Mouse (Mus musculus): ENCODE measurements at regions not wholly inside any gene's neighbourhood (a gene's known extent, or its start where the extent isn't known, plus 50 kb on each side); places are given as distances from the start of the nearest gene placed in this dataset.

DNA sequence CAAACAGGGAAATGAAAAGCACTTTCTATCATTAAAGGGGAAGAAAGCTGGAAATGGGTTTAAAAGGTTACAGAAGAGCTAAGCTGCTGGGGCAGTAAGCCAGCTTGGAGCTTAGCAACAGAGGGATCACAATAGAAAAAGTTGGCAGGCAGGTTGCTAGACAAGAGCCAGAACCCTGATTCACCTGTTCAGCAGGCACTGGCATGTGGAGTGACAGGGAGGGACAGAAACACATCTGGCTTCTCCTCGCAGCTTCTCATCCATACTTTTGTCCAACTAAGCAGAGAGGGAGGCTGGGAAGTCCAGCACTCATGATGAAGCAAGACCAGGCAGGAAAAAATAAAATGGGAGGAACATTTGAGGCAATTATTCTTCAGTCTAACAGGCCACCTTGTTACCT is 81.3 kb upstream of the Thrb start:
- H3K4me2 ChIP-seq (ENCODE audit: low read depth, severe bottlenecking) = no peak overlapping the region
- H3K36me3 ChIP-seq (ENCODE audit: control insufficient read depth, insufficient read depth, low read length) = no peaks in the 10 kb centered on the region
- H3K4me1 ChIP-seq (ENCODE audit: control insufficient read depth, insufficient read depth, low read length) = no peaks in the 10 kb centered on the region
- no peaks in the 10 kb centered on the region for H3K9me3 ChIP-seq (ENCODE audit: control insufficient read depth, low read length)
- no peak overlapping the region for H3K27ac ChIP-seq (replicated peaks; ENCODE audit: low read depth, low read length)
- no peaks in the 10 kb centered on the region for H3K27me3 ChIP-seq (ENCODE audit: control insufficient read depth, insufficient read depth, low read length)
- no peak overlapping the region for H3K9ac ChIP-seq (ENCODE audit: low read length)
- ATAC-seq (ENCODE audit: insufficient number of reproducible peaks, low FRiP score, low TSS enrichment, low read depth) (no peak), DNase-seq (ENCODE audit: low spot score) (no peak)
- 81% methylated on average over 1 of the region's 1 CpGs for WGBS
- no peak overlapping the region for H3K4me3 ChIP-seq (ENCODE audit: low read depth, low read length)

DNA sequence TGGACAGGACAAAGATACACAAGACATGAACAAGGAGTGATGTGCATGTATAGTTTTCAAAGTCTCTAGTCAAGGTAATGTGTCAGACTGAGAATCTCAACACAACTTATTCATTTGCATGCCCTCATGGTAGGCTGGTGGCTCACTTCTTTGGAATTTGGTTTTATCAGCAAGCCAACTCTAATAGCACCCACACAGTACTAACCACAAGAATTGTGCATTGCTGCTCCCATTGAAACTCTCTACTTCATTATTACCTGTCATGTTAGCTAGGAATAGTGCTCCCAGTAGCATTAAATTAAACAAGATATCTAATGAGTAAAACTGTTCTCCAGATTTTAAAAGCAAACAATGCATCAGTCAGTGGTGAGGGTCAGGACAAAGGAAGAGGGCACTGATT is 70.5 kb upstream of the Thrb start:
- H3K4me2 ChIP-seq (ENCODE audit: low read depth, severe bottlenecking) = no peak overlapping the region
- no peaks in the 10 kb centered on the region for H3K27me3 ChIP-seq (ENCODE audit: control insufficient read depth, insufficient read depth, low read length)
- DNase-seq (ENCODE audit: low spot score) (no peak), ATAC-seq (ENCODE audit: insufficient number of reproducible peaks, low FRiP score, low TSS enrichment, low read depth) (no peak)
- H3K9ac ChIP-seq (ENCODE audit: low read length) = no peak overlapping the region
- no peaks in the 10 kb centered on the region for H3K36me3 ChIP-seq (ENCODE audit: control insufficient read depth, insufficient read depth, low read length)
- no peaks in the 10 kb centered on the region for H3K4me1 ChIP-seq (ENCODE audit: control insufficient read depth, insufficient read depth, low read length)
- H3K27ac ChIP-seq (replicated peaks; ENCODE audit: low read depth, low read length) = no peak overlapping the region
- no peaks in the 10 kb centered on the region for H3K9me3 ChIP-seq (ENCODE audit: control insufficient read depth, low read length)
- no peak overlapping the region for H3K4me3 ChIP-seq (ENCODE audit: low read depth, low read length)

DNA sequence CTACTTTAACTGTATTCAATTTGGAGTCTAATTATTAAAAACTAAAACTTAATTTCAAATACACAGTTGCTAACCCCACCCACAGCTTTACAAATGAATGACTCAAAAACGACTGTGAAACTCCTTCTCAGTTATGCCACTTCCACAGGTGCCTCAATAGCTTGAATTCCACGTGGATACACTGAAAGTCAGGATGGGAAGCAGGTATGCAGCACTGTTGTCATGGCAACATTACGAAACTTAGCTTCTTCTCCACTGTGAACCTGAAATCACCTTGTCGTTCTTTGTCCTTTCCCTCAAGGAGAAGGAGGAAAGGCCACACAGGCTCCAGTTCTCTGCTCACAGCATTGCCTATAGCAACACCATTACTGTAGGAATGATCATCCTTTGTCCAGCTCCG is 60.5 kb upstream of the Thrb start:
- no peak overlapping the region for H3K4me3 ChIP-seq (ENCODE audit: low read depth, low read length)
- 75% methylated on average over 5 of the region's 5 CpGs for WGBS
- no peak overlapping the region for H3K9ac ChIP-seq (ENCODE audit: low read length)

DNA sequence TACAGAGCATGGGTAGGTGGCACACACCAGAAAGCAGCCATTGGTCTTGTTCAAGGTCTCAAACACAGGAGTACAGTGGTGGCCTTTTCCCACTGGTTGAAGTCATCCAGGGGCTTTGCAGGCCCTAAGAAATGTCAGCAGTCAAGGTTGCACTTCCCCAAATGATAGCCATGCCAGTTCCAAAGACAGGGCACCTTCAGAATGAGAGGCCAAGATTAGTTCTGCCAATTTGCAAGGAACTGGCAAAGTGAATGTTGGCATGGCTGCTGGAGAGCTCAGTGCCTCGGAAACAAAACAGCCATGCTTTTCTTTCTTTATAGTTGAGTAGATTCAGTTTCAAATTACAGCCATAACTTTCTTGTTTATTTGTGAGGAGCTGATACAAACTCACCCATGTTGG is 57.7 kb upstream of the Thrb start:
- no peaks in the 10 kb centered on the region for H3K4me1 ChIP-seq (ENCODE audit: control insufficient read depth, insufficient read depth, low read length)
- no peaks in the 10 kb centered on the region for H3K36me3 ChIP-seq (ENCODE audit: control insufficient read depth, insufficient read depth, low read length)
- no peak overlapping the region for H3K4me2 ChIP-seq (ENCODE audit: low read depth, severe bottlenecking)
- no peak for ATAC-seq (ENCODE audit: insufficient number of reproducible peaks, low FRiP score, low TSS enrichment, low read depth)
- no peak overlapping the region for H3K9ac ChIP-seq (ENCODE audit: low read length)
- no peak overlapping the region for H3K27ac ChIP-seq (replicated peaks; ENCODE audit: low read depth, low read length)
- 78% methylated on average over 1 of the region's 1 CpGs for WGBS
- DNase-seq (ENCODE audit: low spot score) = no peak
- no peaks in the 10 kb centered on the region for H3K27me3 ChIP-seq (ENCODE audit: control insufficient read depth, insufficient read depth, low read length)
- no peak overlapping the region for H3K4me3 ChIP-seq (ENCODE audit: low read depth, low read length)
- no peaks in the 10 kb centered on the region for H3K9me3 ChIP-seq (ENCODE audit: control insufficient read depth, low read length)

More for the DNA sequence above, 60.5 kb upstream of the Thrb start:
- no peak overlapping the region for H3K4me2 ChIP-seq (ENCODE audit: low read depth, severe bottlenecking)
- ATAC-seq (ENCODE audit: insufficient number of reproducible peaks, low FRiP score, low TSS enrichment, low read depth) = no peak
- DNase-seq (ENCODE audit: low spot score) = no peak
- H3K27me3 ChIP-seq (ENCODE audit: control insufficient read depth, insufficient read depth, low read length) = no peaks in the 10 kb centered on the region
- no peaks in the 10 kb centered on the region for H3K36me3 ChIP-seq (ENCODE audit: control insufficient read depth, insufficient read depth, low read length)
- H3K27ac ChIP-seq (replicated peaks; ENCODE audit: low read depth, low read length) = no peak overlapping the region
- no peaks in the 10 kb centered on the region for H3K4me1 ChIP-seq (ENCODE audit: control insufficient read depth, insufficient read depth, low read length)
- no peaks in the 10 kb centered on the region for H3K9me3 ChIP-seq (ENCODE audit: control insufficient read depth, low read length)

DNA sequence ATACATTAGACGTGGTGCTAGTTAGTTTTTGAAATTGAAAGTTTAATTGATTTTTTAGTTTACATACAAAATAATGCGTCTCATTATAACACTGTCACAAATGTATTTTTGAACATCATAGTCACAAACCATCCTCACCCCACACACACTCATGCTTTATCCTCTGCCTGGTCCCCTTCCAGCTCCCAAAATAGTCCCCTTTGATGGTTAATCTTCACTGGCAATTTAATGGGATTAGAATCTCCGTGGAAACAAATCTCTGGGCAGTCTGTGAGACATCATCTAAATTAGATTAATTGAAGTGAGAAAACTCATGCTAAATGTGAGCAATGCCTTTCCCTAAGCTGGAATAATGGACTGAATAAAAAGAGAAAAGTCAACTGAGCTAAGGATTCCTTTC is 54.0 kb upstream of the Thrb start:
- WGBS = 68% methylated on average over 3 of the region's 3 CpGs
- no peak overlapping the region for H3K4me3 ChIP-seq (ENCODE audit: low read depth, low read length)
- DNase-seq (ENCODE audit: low spot score) (no peak), ATAC-seq (ENCODE audit: insufficient number of reproducible peaks, low FRiP score, low TSS enrichment, low read depth) (no peak)
- H3K27ac ChIP-seq (replicated peaks; ENCODE audit: low read depth, low read length) = no peak overlapping the region
- no peak overlapping the region for H3K9ac ChIP-seq (ENCODE audit: low read length)
- H3K4me2 ChIP-seq (ENCODE audit: low read depth, severe bottlenecking) = no peak overlapping the region
- H3K27me3 ChIP-seq (ENCODE audit: control insufficient read depth, insufficient read depth, low read length) = no peaks in the 10 kb centered on the region
- no peaks in the 10 kb centered on the region for H3K36me3 ChIP-seq (ENCODE audit: control insufficient read depth, insufficient read depth, low read length)
- H3K9me3 ChIP-seq (ENCODE audit: control insufficient read depth, low read length) = no peaks in the 10 kb centered on the region
- H3K4me1 ChIP-seq (ENCODE audit: control insufficient read depth, insufficient read depth, low read length) = no peaks in the 10 kb centered on the region

DNA sequence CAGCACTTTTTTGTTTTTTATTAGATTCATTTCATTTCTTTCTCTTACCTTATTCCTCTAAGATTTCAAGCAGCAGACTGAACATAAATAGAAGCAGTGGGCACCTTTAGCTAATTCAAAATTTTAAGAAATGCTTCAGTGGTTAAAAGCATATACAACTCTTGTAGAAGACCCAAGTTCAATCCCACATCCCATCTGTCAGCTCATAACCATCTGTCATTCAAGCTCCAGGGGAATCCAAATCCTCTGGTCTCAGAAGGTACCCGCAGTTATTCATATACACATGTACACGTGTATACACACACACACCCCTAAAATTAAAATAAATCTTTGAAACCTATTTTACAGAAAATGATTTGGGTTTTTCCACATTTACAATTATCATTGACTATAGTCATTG is 52.9 kb upstream of the Thrb start:
- H3K4me3 ChIP-seq (ENCODE audit: low read depth, low read length) = no peak overlapping the region
- no peaks in the 10 kb centered on the region for H3K27me3 ChIP-seq (ENCODE audit: control insufficient read depth, insufficient read depth, low read length)
- no peak overlapping the region for H3K9ac ChIP-seq (ENCODE audit: low read length)
- DNase-seq (ENCODE audit: low spot score) = no peak
- WGBS = 84% methylated on average over 2 of the region's 2 CpGs
- no peaks in the 10 kb centered on the region for H3K36me3 ChIP-seq (ENCODE audit: control insufficient read depth, insufficient read depth, low read length)
- H3K9me3 ChIP-seq (ENCODE audit: control insufficient read depth, low read length) = no peaks in the 10 kb centered on the region
- H3K4me2 ChIP-seq (ENCODE audit: low read depth, severe bottlenecking) = no peak overlapping the region
- H3K4me1 ChIP-seq (ENCODE audit: control insufficient read depth, insufficient read depth, low read length) = no peaks in the 10 kb centered on the region
- ATAC-seq (ENCODE audit: insufficient number of reproducible peaks, low FRiP score, low TSS enrichment, low read depth) = no peak
- no peak overlapping the region for H3K27ac ChIP-seq (replicated peaks; ENCODE audit: low read depth, low read length)
